Mouse (Mus musculus): ENCODE results near the gene Gm9837. TPM values are rescaled to one million over a fixed set of nuclear protein-coding genes. Genes with fewer than 3 reads are reported as not detected.

The Gm9837 gene
- polyA plus RNA-seq, 1 experiment from 2014 or later: not detected

- 65% methylated on average over 5 of the region's 5 CpGs for WGBS
- no peak for ATAC-seq (replicated peaks; ENCODE audit: insufficient number of reproducible peaks, insufficient read depth, low FRiP score, low read depth)
Observed at GRCm38 (mm10) chr11:53503738-53504137, 33.5 kb upstream of the Gm9837 start.

GRCm38 (mm10) chr11:53502039-53502765, 31.9 kb upstream of the Gm9837 start:
- no peaks in the 10 kb centered on the region for H3K9me3 ChIP-seq (replicated peaks)
- H3K4me2 ChIP-seq: no peak overlapping the region
- no peaks in the 10 kb centered on the region for H3K27me3 ChIP-seq
- peaks cover 7% of the 10 kb centered on the region for H3K4me1 ChIP-seq (replicated peaks)
- WGBS: 66% methylated on average over 8 of the region's 8 CpGs
- ATAC-seq (replicated peaks; ENCODE audit: insufficient number of reproducible peaks, insufficient read depth, low FRiP score, low read depth): no peak
- no peak overlapping the region for H3K9ac ChIP-seq
- H3K27ac ChIP-seq: no peak overlapping the region
- H3K36me3 ChIP-seq: no peaks in the 10 kb centered on the region
- no peak overlapping the region for H3K4me3 ChIP-seq

More at GRCm38 (mm10) chr11:53503738-53504137, 33.5 kb upstream of the Gm9837 start:
- Histone ChIP-seq H3K27ac (no peak overlapping the region), H3K27me3 (no peaks in the 10 kb centered on the region), H3K9me3 (replicated peaks) (no peaks in the 10 kb centered on the region), H3K4me3 (no peak overlapping the region), H3K4me1 (replicated peaks) (peaks cover 7% of the 10 kb centered on the region), H3K4me2 (no peak overlapping the region), H3K9ac (no peak overlapping the region), H3K36me3 (no peaks in the 10 kb centered on the region)

- Histone ChIP-seq H3K36me3 (no peaks in the 10 kb centered on the region), H3K4me3 (no peak overlapping the region), H3K4me1 (replicated peaks) (peaks cover 7% of the 10 kb centered on the region), H3K27me3 (no peaks in the 10 kb centered on the region), H3K9me3 (replicated peaks) (no peaks in the 10 kb centered on the region), H3K9ac (no peak overlapping the region), H3K27ac (no peak overlapping the region), H3K4me2 (peak overlapping the region; percentile 28)
- ATAC-seq (replicated peaks; ENCODE audit: insufficient number of reproducible peaks, insufficient read depth, low FRiP score, low read depth): 0 out of 2 replicates have a peak, but pooled peaks have one; percentile 18
- WGBS: 8% methylated on average over 11 of the region's 11 CpGs
Observed at GRCm38 (mm10) chr11:53500569-53500968, 30.3 kb upstream of the Gm9837 start.

GRCm38 (mm10) chr11:53496946-53497345, 26.7 kb upstream of the Gm9837 start:
- Histone ChIP-seq H3K9me3 (replicated peaks) (no peaks in the 10 kb centered on the region), H3K36me3 (no peaks in the 10 kb centered on the region), H3K4me1 (replicated peaks) (peaks cover 8% of the 10 kb centered on the region), H3K9ac (no peak overlapping the region), H3K27me3 (no peaks in the 10 kb centered on the region), H3K4me3 (no peak overlapping the region), H3K27ac (no peak overlapping the region), H3K4me2 (no peak overlapping the region)
- ATAC-seq (replicated peaks; ENCODE audit: insufficient number of reproducible peaks, insufficient read depth, low FRiP score, low read depth): no peak
- 71% methylated on average over 6 of the region's 6 CpGs for WGBS

- Histone ChIP-seq H3K27me3 (no peaks in the 10 kb centered on the region), H3K4me2 (no peak overlapping the region), H3K9ac (no peak overlapping the region), H3K4me1 (replicated peaks) (peaks cover 4% of the 10 kb centered on the region; the same call in 1 of the 2 replicates), H3K9me3 (replicated peaks) (no peaks in the 10 kb centered on the region), H3K4me3 (no peak overlapping the region), H3K36me3 (no peaks in the 10 kb centered on the region), H3K27ac (no peak overlapping the region)
- 62% methylated on average over 6 of the region's 6 CpGs for WGBS
- no peak for ATAC-seq (replicated peaks; ENCODE audit: insufficient number of reproducible peaks, insufficient read depth, low FRiP score, low read depth)
Observed at GRCm38 (mm10) chr11:53495417-53495816, 25.1 kb upstream of the Gm9837 start.

- H3K4me3 ChIP-seq: no peak overlapping the region
- no peaks in the 10 kb centered on the region for H3K9me3 ChIP-seq (replicated peaks)
- no peak for ATAC-seq (replicated peaks; ENCODE audit: insufficient number of reproducible peaks, insufficient read depth, low FRiP score, low read depth)
- no peak overlapping the region for H3K27ac ChIP-seq
- no peak overlapping the region for H3K4me2 ChIP-seq
- no peak overlapping the region for H3K9ac ChIP-seq
- 0 out of 2 replicates have a peak, but pooled peaks cover 2% of the 10 kb centered on the region for H3K27me3 ChIP-seq
- 0 out of 2 replicates have a peak, but pooled peaks cover 4% of the 10 kb centered on the region for H3K4me1 ChIP-seq (replicated peaks)
- WGBS: 40% methylated on average over 3 of the region's 3 CpGs
- H3K36me3 ChIP-seq: no peaks in the 10 kb centered on the region
Observed at GRCm38 (mm10) chr11:53493243-53493955, 23.1 kb upstream of the Gm9837 start.

GRCm38 (mm10) chr11:53491954-53492401, 21.7 kb upstream of the Gm9837 start:
- no peaks in the 10 kb centered on the region for H3K9me3 ChIP-seq (replicated peaks)
- H3K9ac ChIP-seq: no peak overlapping the region
- H3K27me3 ChIP-seq: peaks cover 10% of the 10 kb centered on the region
- 34% methylated on average over 8 of the region's 8 CpGs for WGBS
- no peaks in the 10 kb centered on the region for H3K36me3 ChIP-seq
- H3K27ac ChIP-seq: no peak overlapping the region
- H3K4me2 ChIP-seq: no peak overlapping the region
- H3K4me3 ChIP-seq: no peak overlapping the region
- no peak for ATAC-seq (replicated peaks; ENCODE audit: insufficient number of reproducible peaks, insufficient read depth, low FRiP score, low read depth)
- peaks cover 10% of the 10 kb centered on the region for H3K4me1 ChIP-seq (replicated peaks)

- H3K9ac ChIP-seq: no peak overlapping the region
- no peak overlapping the region for H3K4me3 ChIP-seq
- H3K4me1 ChIP-seq (replicated peaks): peaks cover 15% of the 10 kb centered on the region
- no peak overlapping the region for H3K27ac ChIP-seq
- H3K4me2 ChIP-seq: no peak overlapping the region
- WGBS: 85% methylated on average over 9 of the region's 9 CpGs
- peaks cover 17% of the 10 kb centered on the region for H3K27me3 ChIP-seq
- H3K9me3 ChIP-seq (replicated peaks): no peaks in the 10 kb centered on the region
- H3K36me3 ChIP-seq: no peaks in the 10 kb centered on the region
- no peak for ATAC-seq (replicated peaks; ENCODE audit: insufficient number of reproducible peaks, insufficient read depth, low FRiP score, low read depth)
Observed at GRCm38 (mm10) chr11:53489421-53489820, 19.1 kb upstream of the Gm9837 start.

- Histone ChIP-seq H3K27ac (no peak overlapping the region), H3K27me3 (peaks cover 17% of the 10 kb centered on the region), H3K36me3 (no peaks in the 10 kb centered on the region), H3K9ac (no peak overlapping the region), H3K4me3 (no peak overlapping the region), H3K4me2 (no peak overlapping the region), H3K9me3 (replicated peaks) (no peaks in the 10 kb centered on the region), H3K4me1 (replicated peaks) (peaks cover 15% of the 10 kb centered on the region)
- no peak for ATAC-seq (replicated peaks; ENCODE audit: insufficient number of reproducible peaks, insufficient read depth, low FRiP score, low read depth)
- 95% methylated on average over 5 of the region's 5 CpGs for WGBS
Observed at GRCm38 (mm10) chr11:53489007-53489406, 18.7 kb upstream of the Gm9837 start.

GRCm38 (mm10) chr11:53486822-53487594, 16.7 kb upstream of the Gm9837 start:
- H3K4me2 ChIP-seq: peak overlapping the region; percentile 55
- H3K9ac ChIP-seq: no peak overlapping the region
- peak overlapping the region; percentile 18; the same call in 1 of the 2 replicates for H3K4me3 ChIP-seq
- WGBS: 12% methylated on average over 27 of the region's 27 CpGs
- ATAC-seq (replicated peaks; ENCODE audit: insufficient number of reproducible peaks, insufficient read depth, low FRiP score, low read depth): no peak
- H3K36me3 ChIP-seq: no peaks in the 10 kb centered on the region
- peaks cover 14% of the 10 kb centered on the region for H3K4me1 ChIP-seq (replicated peaks)
- H3K9me3 ChIP-seq (replicated peaks): no peaks in the 10 kb centered on the region
- no peak overlapping the region for H3K27ac ChIP-seq
- H3K27me3 ChIP-seq: peaks cover 21% of the 10 kb centered on the region

- Histone ChIP-seq H3K4me1 (replicated peaks) (peaks cover 11% of the 10 kb centered on the region), H3K4me3 (no peak overlapping the region), H3K36me3 (no peaks in the 10 kb centered on the region), H3K4me2 (no peak overlapping the region), H3K27me3 (peaks cover 26% of the 10 kb centered on the region), H3K27ac (no peak overlapping the region), H3K9me3 (replicated peaks) (no peaks in the 10 kb centered on the region), H3K9ac (no peak overlapping the region)
- no peak for ATAC-seq (replicated peaks; ENCODE audit: insufficient number of reproducible peaks, insufficient read depth, low FRiP score, low read depth)
- 71% methylated on average over 3 of the region's 3 CpGs for WGBS
Observed at GRCm38 (mm10) chr11:53486351-53486750, 16.1 kb upstream of the Gm9837 start.
